Mouse (Mus musculus) large intestine, adult 2 months (tissue): ENCODE results near the gene Neurog2. TPM values are rescaled to one million over a fixed set of nuclear protein-coding genes. Genes with fewer than 3 reads are reported as not detected.
A peak's percentile ranks its signal among the peaks of the same experiment; 100 is the strongest.

Source experiments
- DNase-seq: peaks from one replicate; pipeline ENCODE4 v3.0.0-alpha.2; 2012; ENCODE audit warnings: low read depth, low spot score
- WGBS: fragments of 180-500 bp; shearing (Covaris S2); methylation state at CpG from one replicate; pipeline ENCODE4 v1.1.7; 2018; 5-methylcytosine and 5-hydroxymethylcytosine counted together
- polyA plus RNA-seq: library from polyadenylated mRNA; depleted of rRNA; stranded (reverse); fragments of >200 nt; gene quantifications from 2 replicates; pipeline ENCODE4 v1.2.3, GENCODE M21; 2012; rRNA removed

Gene Neurog2
- polyA plus RNA-seq = not detected in 2 replicates

DNA sequence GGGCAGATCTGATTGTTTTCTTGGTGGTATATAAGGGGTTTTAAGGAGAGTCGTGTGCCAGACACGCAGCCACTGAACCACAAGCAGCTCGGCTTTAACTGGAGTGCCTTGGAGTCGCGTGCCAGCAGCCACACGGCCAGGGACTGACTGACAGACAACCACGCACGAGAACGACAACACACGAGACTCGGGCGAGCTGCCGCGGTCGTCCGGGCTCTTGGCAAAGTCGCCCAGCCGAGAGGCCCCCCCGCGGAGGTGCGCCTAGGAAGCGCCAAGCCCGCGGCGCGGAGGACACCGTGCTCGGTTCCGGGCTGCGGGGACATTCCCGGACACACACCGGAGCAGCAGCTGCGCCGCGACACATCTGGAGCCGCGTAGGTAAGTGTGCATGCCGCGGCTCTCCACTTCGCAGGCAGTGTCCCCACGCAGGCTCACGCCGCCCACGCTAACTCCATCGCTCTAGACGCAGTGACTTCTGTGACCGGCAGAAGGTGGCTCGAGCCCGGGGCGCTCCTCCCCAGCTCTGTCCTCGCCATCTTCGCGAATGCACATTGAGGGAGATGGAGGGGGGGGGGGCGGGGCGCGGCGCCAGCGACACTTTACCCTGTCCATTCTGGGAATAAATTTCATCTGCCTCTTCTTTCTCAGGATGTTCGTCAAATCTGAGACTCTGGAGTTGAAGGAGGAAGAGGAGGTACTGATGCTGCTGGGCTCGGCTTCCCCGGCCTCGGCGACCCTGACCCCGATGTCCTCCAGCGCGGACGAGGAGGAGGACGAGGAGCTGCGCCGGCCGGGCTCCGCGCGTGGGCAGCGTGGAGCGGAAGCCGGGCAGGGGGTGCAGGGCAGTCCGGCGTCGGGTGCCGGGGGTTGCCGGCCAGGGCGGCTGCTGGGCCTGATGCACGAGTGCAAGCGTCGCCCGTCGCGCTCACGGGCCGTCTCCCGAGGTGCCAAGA lies at the start of gene Neurog2:
Gene Neurog2, plus strand, starts transcription at position 56 of the 953 bp plus-strand sequence.
- WGBS = under 1% methylated on average over 92 of the region's 92 CpGs
- DNase-seq = no peak

DNA sequence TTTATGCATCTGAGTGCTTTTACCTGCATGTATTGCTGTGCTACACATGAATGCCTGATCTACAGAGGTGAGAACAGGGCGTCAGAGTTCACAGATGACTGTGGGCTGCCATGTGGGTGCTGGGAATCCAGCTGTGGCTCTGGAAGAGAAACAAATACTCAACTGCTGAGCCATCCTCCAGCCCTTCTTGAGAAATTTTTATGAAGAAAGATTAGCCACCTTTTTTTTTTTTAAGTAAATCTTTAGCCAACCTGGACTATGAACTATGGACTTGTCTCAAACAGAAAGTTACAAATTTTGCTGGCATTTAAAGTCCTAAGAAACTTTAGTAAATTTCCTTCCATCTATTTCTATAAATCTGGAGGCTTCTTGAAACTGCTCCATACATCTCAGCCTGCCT lies 35.8 kb upstream of the Neurog2 start:
- whole genome bisulfite sequencing = 51% methylated on average over 1 of the region's 1 CpGs
- DNase-seq = no peak

DNA sequence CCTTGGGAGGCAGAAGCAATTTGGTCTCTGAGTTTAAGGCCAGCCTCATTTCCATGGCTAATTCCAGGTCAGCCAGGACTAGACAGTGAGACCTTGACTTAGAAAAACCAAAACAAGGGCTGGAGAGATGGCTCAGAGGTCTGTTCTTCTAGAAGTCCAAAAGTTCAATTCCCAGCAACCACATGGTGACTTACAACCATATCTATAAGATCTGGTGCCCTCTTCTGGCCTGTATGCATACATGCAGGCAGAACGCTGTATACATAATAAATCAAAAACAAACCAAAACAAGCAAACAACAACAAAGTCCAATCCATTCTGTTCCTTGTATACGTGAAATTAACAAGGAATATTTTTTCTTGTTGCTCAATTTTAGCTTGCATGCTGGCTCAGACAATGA lies 24.8 kb upstream of the Neurog2 start:
- 90% methylated on average over 2 of the region's 2 CpGs for WGBS

DNA sequence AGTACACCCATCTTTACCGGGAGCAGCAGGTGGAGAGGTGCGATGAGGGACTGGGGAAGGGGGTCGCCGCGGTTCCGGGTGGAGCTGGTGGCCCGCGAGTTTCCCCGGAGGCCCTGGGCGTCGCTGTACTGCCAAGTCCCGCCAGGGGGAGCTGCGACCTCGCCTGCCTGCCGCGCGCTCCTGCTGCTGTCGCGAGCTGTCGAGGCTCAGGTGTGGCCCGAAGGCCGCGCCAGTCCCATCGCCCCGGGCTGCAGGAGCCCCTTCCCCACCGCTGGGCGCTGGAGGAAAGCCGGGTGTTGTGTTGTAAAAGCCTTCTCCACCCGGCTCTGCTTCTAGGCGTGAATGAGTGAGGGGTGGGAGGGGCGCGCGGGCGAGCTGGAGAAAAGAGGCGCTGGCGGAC lies 7.6 kb upstream of the Neurog2 start:
- DNase-seq = no peak
- WGBS = 1% methylated on average over 36 of the region's 36 CpGs

More for the DNA sequence above, 24.8 kb upstream of the Neurog2 start:
- DNase-seq = no peak

DNA sequence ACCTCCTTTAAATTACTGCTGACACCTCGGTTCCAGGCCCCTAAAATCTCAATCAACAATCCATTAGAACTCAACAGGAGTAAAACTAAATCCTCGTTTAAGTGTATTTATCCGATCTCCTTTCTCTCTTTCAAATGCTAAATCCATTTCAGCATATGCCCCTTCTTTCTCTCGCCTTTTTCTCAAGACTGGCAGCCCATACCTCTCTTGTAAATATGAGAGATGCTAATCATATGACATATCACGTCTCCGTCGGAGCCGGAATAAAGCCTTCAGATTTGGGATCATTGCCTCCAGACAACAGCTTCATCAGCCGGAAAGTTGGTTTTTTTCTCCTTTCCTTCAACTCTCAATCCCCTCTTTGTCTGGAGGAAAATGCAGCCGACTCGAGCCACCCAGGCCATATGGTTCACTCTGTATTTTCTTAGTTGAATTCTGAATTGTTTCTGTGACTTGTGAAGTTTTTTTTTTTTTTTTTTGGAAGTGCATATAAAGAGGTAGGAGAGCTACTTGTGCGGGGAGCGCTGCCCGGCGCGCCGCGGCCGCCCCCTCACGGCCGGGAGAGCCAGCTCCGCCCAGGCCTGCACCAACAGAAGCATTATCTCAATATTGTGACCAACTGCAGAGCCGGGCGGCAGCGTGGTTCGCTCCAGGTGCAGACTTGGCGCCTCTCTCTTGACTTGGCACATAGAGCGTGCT lies 7.1 kb upstream of the Neurog2 start:
- WGBS = 4% methylated on average over 28 of the region's 28 CpGs
- DNase-seq = no peak

DNA sequence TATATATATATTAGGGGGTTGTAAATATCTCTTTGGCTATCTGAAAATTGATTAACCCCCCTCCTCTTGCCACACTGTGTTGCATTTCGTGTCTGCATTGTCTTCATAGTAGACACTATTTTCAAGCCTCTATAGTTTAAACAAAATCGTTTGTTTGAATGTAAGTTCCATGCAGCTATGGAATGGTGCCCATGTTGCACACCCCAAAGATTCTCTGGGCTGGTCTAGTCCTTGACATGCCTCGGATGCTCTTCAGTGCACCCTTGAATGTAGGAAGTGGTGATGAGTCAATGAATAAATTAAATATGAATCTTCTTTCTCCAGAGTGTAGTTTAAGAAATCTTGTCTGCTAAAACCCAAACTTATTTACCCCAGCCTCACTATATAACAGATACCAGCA lies 6.4 kb upstream of the Neurog2 start:
- DNase-seq = no peak
- WGBS = 18% methylated on average over 3 of the region's 3 CpGs

DNA sequence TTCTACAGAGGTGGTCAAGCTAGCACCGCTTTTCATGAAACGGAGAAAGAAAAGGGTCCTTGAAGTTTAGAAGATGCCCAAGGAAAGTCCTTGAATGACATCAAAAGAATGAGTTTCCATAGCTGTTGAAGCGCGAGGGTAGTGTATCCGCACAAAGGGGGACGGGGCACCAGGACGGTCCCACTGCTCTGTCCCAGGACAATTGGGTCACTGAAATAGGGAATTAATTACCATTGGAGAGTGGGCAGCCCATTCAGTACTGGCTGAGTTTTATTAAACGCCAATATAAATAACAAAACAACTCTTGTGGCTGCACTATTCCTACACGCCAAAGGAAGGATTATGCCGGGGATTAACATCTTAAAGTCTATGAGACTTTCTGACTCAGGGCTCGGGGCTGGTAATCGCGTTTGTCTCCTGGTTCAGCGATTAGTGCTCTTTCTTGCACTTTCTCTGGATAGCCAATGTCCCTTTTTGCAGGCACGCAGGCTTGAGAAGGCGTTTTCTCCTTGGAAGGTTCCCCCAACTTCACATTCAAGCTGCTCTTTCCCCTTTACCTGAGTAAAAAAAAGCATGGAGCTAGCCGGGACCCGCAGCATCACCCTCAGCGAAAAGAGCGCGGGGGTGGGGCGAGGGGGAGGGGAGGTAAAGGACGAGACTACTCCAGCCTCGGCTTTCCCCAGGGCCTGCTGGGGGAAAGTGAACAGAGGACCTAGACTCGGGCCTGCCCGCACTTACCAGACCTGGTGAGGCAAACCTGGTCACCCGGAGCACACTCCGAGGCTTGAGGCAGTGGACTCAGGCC lies 5.6 kb upstream of the Neurog2 start:
- 9% methylated on average over 28 of the region's 28 CpGs for WGBS
- no peak for DNase-seq

DNA sequence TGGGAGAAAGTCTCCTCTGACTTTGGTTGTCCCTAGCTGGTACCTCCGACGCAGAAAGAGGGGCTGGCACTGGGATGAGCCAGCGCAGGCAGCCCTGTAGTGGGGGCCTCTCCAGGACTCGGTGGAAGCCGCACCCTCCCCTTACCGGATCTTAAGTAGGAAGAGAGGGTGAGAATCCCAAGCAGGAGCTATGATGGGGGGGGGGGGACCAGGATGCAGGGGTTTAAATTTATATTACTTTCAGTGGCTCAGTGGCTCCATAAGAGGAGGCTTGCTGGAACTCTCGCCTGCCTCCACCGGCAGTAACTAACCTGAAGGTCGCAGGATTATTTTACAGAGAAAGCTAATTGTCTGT lies 5.0 kb upstream of the Neurog2 start:
- DNase-seq = no peak
- 3% methylated on average over 9 of the region's 9 CpGs for WGBS

DNA sequence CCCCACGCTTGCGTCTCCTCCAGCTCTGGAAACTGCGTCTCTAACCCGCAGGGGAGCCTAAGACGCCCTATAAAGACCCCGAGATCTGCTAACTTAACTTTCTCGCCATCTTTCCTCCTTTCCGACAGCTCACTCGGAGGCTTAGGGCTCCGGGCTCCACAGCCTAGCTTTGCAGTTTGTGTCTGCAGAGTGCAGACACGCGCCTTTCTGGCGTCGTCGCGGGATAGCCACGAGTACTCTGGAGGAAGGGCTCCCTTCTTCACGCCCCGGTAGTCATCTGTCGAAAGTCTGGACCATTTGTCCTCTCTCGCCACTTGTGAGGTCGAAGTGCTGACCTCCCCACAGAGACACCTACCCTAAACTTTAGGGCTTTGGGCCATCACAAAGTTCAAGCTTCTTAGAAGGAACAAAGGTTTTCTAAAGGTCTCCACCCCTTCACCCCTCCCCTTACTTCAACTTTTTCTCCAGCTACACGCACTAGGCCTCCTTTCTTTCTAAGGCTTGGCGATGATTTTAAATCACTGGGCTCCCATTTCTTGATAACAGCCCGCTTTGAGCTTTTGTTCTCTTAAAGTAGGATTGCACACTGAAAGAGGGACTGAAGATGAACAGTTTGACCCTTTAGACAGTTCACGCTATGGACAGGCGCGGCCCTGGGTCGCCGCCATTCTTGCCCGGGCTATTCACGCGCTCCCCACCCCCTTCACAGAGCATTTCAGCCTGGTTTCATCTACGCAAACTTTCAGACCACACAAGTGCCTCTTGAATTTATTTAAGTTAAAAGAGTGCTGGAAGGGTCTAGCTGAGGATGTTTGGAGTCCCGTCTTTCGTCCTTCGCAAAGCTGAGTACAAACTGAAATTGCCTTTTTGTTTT lies 4.4 kb upstream of the Neurog2 start:
- no peak for DNase-seq
- WGBS = 7% methylated on average over 37 of the region's 37 CpGs

DNA sequence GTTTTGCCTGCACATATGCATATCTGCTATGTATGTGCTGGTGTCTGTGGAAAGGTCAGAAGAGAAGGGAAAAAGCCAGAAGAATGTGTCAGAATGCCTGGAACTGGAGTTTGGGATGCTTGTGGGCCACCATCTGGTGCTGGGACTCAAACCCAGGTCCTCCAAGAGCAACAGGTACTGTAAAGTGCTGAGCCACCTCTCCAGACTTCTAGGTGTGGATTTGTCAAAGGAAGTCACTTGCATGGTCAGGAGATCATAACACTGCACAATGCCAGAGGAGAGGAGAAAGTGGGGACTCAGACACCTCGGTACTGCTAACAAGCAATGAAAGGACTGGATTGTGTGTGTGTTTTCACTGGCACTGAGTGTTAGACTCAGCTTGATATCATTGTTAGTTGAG lies 2.7 kb upstream of the Neurog2 start:
- WGBS = 6% methylated on average over 1 of the region's 1 CpGs
- no peak for DNase-seq

DNA sequence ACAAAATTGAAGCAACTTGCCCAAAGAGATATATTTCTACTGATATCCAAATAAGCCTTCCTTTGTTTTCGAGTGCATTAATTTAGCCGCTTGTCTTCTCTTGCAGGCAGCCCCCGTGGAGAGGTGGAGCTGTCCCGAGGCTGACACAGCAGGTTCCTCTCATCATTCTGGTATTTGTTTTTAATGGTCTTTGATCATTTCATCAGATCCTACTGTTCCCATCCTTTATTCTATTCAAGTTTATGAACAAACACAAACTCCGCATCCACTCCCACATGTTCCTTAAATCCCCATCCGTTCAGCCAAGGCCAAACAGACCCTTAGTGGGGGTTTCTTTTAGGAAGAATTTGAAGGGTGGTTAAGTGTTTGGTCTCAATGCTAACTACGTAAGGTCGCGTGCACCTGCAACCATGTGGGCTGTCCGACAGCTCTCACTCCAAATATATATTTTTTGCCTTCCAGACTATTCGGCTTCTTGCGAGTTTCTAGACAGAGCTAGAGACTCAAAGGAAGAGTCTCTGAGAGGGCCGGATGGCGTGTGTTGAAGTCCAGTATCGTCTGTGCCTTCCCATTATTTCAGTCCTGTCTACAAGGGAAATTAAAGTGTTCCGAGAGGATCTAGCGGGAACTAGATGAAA lies 2.1 kb upstream of the Neurog2 start:
- DNase-seq = no peak
- 11% methylated on average over 17 of the region's 17 CpGs for WGBS

DNA sequence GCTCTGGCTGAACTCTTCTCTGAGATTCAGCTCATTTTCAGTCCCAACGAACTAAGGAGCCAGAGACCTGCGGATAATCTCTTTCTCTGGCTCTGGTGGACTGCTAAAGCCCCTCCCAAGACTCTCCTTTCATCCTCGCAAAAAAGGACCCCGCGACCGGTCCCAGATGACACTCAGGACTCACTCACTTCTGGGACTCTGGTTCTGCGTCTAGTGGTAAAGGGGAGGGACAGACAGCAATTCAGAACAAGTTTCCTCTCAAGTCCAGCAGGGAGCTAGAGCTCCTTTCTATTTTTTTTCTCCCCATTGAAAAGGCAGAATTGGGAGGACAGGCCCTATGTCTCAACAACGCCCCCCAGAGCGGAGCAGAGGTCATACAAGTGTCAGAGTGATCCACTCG lies 1.4 kb upstream of the Neurog2 start:
- 3% methylated on average over 10 of the region's 10 CpGs for WGBS
- no peak for DNase-seq

DNA sequence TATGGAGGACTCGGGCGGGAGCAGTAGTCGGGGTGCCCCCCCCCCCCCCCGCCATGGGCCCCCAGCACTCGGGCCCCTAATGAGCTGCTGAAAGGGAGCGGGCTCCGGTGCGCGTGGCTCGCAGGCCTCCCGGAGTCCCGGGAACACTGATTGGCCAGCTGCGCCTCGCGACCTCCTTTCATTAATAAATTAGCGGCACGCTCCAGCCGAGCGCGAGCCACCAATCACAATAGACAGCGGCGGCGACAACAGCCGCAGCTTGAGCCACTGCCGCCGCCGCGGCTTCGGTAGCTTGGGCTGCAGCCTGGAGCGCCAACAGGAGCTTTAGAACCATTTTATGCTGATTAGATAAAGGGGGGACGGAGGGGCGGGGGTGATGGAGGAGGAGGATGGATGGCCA lies 404 bp upstream of the Neurog2 start:
- WGBS = 1% methylated on average over 26 of the region's 32 CpGs
- no peak for DNase-seq

DNA sequence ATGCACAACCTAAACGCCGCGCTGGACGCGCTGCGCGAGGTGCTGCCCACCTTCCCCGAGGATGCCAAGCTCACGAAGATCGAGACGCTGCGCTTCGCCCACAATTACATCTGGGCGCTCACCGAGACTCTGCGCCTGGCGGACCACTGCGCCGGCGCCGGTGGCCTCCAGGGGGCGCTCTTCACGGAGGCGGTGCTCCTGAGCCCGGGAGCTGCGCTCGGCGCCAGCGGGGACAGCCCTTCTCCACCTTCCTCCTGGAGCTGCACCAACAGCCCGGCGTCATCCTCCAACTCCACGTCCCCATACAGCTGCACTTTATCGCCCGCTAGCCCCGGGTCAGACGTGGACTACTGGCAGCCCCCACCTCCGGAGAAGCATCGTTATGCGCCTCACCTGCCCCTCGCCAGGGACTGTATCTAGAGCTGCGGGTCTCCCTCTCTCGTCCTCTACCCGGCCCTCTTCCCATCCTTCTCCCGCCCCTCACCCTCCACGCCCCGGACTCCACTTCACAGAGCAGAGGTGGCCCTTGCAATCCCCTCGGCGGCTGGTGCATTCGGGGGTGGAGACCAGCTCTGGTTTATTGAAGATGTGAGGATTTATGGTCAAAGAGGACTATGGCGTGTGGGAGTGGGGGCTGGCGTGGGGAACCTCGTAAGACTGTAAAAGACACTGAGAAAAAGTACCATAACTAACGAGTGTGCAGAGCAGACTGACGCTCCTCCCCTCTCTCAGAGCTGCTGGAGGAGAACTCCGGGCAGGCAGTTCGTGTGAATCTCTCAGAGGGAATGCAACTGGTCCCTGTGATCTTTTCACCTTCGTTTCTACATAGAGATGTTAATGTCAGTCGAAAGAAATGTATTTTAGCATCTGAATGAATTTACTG lies 1.4 kb downstream of the Neurog2 start:
- 1% methylated on average over 58 of the region's 58 CpGs for WGBS
- DNase-seq = peak; percentile 27

DNA sequence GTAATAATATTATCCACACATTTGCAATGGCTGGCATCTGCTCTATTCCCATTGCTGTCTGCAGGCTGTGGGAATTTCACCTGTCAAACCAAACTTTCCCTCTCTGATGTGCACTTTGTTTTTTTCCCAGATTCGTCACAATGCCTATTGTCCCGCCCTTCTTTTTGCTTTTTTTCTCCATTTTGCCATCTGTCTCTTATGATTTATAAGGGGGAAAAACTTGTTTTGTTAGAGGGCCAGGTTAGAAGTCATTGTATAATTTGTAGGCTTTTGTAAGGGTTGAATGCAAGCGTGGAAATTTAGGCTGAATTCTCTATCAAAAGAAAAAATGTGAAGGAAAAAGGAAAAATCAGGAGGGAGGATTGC lies 2.0 kb downstream of the Neurog2 start:
- 15% methylated on average over 3 of the region's 3 CpGs for WGBS

DNA sequence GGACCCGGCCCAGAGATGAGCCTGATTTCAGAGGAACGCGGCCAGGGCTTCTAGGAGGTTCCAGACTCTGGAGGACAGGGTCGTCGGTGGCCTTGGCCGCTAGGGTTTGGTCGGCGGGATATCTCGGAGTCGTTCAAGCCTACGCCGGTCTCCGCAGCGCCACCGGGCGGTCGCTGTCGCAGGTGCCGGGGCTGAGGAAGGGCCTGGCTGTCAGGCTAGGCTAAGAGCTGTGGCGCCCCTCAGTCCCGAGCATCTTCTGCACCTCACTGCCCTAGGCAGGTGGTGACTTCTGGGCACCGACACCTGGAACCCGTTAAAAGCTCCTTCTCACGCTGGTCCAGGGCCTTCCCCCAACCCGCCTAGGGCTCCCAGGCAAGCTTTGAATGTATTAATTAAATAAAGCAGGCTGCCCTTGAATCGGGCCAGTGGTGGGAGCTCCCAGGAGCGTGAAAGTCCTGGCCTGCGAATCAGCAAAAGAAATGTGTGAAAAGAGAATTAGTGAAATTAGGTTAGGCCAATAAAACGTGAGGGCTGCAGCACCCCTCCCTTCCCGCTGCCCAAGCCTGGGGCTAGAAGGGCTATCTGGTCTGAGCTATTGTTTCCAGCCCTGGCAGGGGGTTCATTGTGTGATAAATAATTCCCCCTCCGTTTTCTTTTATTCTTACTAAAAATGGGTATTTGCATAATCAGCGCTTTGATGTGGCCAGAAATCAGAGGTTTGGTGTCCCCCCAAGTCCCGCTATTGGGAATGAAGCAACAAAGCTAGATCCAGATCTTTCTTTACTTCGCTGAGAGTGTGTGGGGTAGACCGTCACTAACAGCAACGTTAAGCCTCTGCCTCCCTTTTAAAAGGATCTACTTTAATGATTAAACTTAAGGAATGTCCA lies 7.2 kb downstream of the Neurog2 start:
- no peak for DNase-seq

More for the DNA sequence above, 2.0 kb downstream of the Neurog2 start:
- DNase-seq = no peak

More for the DNA sequence above, 7.2 kb downstream of the Neurog2 start:
- WGBS = 6% methylated on average over 36 of the region's 36 CpGs
